Mouse (Mus musculus): ENCODE data around the gene Snrpg.

DNA sequence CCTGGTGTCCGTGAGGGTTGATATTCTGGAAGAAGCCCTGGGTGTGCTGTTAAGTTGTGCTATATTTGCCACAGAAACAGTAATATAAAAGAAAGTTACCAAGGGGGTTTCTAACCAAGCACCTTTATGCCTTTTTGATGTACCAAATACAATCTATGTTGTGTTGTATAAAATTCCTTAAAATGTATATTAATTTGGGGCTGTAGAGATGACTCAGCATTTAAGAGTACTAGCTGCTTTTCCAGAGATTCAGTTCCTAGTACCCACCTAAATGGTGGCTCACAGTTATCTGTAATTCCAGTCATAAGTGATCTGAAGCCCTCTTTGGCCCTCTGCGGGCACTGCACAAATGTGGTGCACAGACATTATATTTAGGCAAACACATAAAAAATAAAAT lies 4.3 kb upstream of the Snrpg start:
- TF ChIP-seq CTCF (IDR thresholded peaks at IDR 0.05; ENCODE audit: extremely low read depth, insufficient read depth, low read length) (no peak), POLR2A (IDR thresholded peaks at IDR 0.05; ENCODE audit: extremely low read depth, insufficient read depth, low read length) (no peak)

All from cortical plate, adult 2 months (tissue).